In the genomic region with DNA sequence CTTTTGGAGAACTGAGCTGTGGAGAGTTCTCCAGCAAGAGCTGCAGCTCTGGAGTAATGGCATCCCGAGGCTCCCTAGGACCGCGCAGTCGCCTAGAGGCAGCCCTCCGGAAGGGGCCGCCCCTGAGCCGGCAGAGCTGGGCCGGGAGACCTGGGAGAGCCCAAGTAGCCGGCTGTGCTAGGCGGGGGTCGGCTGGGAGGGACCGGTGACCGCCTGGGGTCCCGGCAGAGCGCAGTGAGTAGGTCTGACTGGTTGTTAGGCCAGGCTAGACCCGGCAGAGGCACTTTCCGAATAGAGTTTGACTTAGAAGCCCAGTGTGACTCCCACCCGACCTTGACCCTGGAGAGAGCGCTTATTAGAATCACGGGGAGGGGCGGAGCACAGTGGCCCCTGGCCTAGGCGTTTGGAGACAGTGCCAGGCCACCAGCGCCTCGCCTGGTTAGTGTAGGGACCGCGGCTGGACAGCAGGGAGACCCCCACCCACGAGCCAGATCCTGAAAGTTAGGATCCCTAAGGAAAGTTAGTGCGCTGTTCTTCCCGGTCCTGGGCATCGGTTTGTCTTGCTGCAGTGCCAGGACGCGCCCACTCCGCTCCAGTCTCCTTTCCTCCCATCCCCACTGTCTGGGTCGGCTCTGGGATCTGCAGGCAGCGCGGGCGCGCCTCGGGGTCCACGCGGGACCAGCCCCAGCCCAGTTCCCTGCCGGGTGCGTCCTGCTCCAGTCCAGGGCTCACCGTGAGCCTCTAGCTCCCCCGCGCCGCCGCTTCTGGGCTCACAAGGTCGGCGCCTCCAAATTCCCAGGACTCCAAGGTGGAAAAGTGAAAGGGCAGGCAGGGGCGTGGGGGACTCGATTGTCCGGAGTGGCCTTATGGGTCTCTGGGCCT, we compare ENCODE assay signal across 8 mouse cellular contexts. TPM values are rescaled to one million over a fixed set of nuclear protein-coding genes. Genes with fewer than 3 reads are reported as not detected.
DNase-seq lines count a peak whose midpoint lies in the region; ATAC-seq and TF ChIP-seq lines count a peak whose summit lies in the region.

A gene (minus strand): TSS at position 70 of the 882 bp plus-strand sequence.

- H3K36me3 ChIP-seq in embryonic facial prominence, embryonic 10.5 days (replicated peaks) = no peaks in the 10 kb centered on the region
- no peaks in the 10 kb centered on the region for H3K36me3 ChIP-seq in intestine, embryonic 16.5 days (ENCODE audit: control insufficient read depth, insufficient read depth, low read length)
- no peaks in the 10 kb centered on the region for H3K36me3 ChIP-seq in midbrain, embryonic 10.5 days
- H3K36me3 ChIP-seq in spleen, adult 2 months (ENCODE audit: control insufficient read depth, insufficient read depth, low read length) = no peaks in the 10 kb centered on the region; the same call in 1 of the 2 replicates

- peaks cover 24% of the 10 kb centered on the region for H3K4me1 ChIP-seq in embryonic facial prominence, embryonic 10.5 days
- H3K4me1 ChIP-seq in intestine, embryonic 16.5 days (ENCODE audit: control insufficient read depth, insufficient read depth, low read length) = peaks cover 16% of the 10 kb centered on the region
- peaks cover 24% of the 10 kb centered on the region for H3K4me1 ChIP-seq in midbrain, embryonic 10.5 days
- H3K4me1 ChIP-seq in spleen, adult 2 months (ENCODE audit: control insufficient read depth, insufficient read depth, insufficient read length) = peaks cover 8% of the 10 kb centered on the region

- ATAC-seq in granulocyte monocyte progenitor cell, adult 5-6 weeks (replicated peaks; ENCODE audit: poor library complexity, severe bottlenecking) = peak; percentile 78
- ATAC-seq in intestine, embryonic 16.5 days = peak; percentile 95

- intact Hi-C loops in left cerebral cortex, postnatal 4 days (cut with DNase I) = no loop called here

- H3K9ac ChIP-seq in intestine, embryonic 16.5 days (ENCODE audit: low read depth, low read length) = peak within 1 kb of the TSS; percentile 75

- peak within 1 kb of the TSS; percentile 90 for H3K4me2 ChIP-seq in intestine, embryonic 16.5 days (ENCODE audit: low read depth, low read length)

- no peaks in the 10 kb centered on the region for H3K9me3 ChIP-seq in embryonic facial prominence, embryonic 10.5 days
- H3K9me3 ChIP-seq in intestine, embryonic 16.5 days (ENCODE audit: control insufficient read depth, low read length) = no peaks in the 10 kb centered on the region
- no peaks in the 10 kb centered on the region for H3K9me3 ChIP-seq in midbrain, embryonic 10.5 days (replicated peaks)

- no peak for TF ChIP-seq CTCF in spleen, adult 2 months (IDR thresholded peaks at IDR 0.05; ENCODE audit: extremely low read depth, insufficient read depth, insufficient read length, insufficient replicate concordance)

- peaks cover 51% of the 10 kb centered on the region for H3K27me3 ChIP-seq in embryonic facial prominence, embryonic 10.5 days (replicated peaks; ENCODE audit: low read depth, poor library complexity, severe bottlenecking)
- peaks cover 5% of the 10 kb centered on the region for H3K27me3 ChIP-seq in intestine, embryonic 16.5 days (replicated peaks; ENCODE audit: control insufficient read depth, insufficient read depth, low read length)
- H3K27me3 ChIP-seq in midbrain, embryonic 10.5 days (ENCODE audit: low read depth, poor library complexity, severe bottlenecking) = peaks cover 54% of the 10 kb centered on the region
- peaks cover 5% of the 10 kb centered on the region for H3K27me3 ChIP-seq in spleen, adult 2 months (ENCODE audit: control insufficient read depth, insufficient read depth, low read length)

- peak; percentile 74 for DNase-seq in adrenal gland, adult 8-10 months
- peak; percentile 90 for DNase-seq in embryonic facial prominence, embryonic 10.5 days (ENCODE audit: low spot score)
- peak; percentile 70 for DNase-seq in left cerebral cortex, postnatal 4 days
- DNase-seq in midbrain, embryonic 10.5 days (ENCODE audit: low spot score) = peak; percentile 85
- DNase-seq in spleen, adult 2 months (ENCODE audit: low read depth in 1 of 2, low spot score in 2 of 2) = peak in 1 of 2 experiments; percentile 45
- DNase-seq in natural killer cell, adult 2 months (ENCODE audit: low spot score in 2 of 2) = no peak

- peak within 1 kb of the TSS; percentile 72 for H3K4me3 ChIP-seq in embryonic facial prominence, embryonic 10.5 days
- peak within 1 kb of the TSS; percentile 57 for H3K4me3 ChIP-seq in intestine, embryonic 16.5 days (ENCODE audit: low read length)
- H3K4me3 ChIP-seq in midbrain, embryonic 10.5 days = peak within 1 kb of the TSS; percentile 72
- peak within 1 kb of the TSS; percentile 47 for H3K4me3 ChIP-seq in spleen, adult 2 months (ENCODE audit: extremely low read depth, insufficient read depth, insufficient read length)

- whole genome bisulfite sequencing in embryonic facial prominence, embryonic 10.5 days = under 1% methylated on average over 53 of the region's 53 CpGs
- under 1% methylated on average over 53 of the region's 53 CpGs for WGBS in intestine, embryonic 16.5 days
- WGBS in midbrain, embryonic 10.5 days = under 1% methylated on average over 53 of the region's 53 CpGs
- WGBS in spleen, adult 2 months = 13% methylated on average over 53 of the region's 53 CpGs

- peak within 1 kb of the TSS; percentile 84 for H3K27ac ChIP-seq in embryonic facial prominence, embryonic 10.5 days (replicated peaks)
- H3K27ac ChIP-seq in intestine, embryonic 16.5 days (ENCODE audit: low read length) = peak within 1 kb of the TSS; percentile 65; the same call in 1 of the 2 replicates
- peak within 1 kb of the TSS; percentile 84 for H3K27ac ChIP-seq in midbrain, embryonic 10.5 days (replicated peaks)
- H3K27ac ChIP-seq in spleen, adult 2 months (ENCODE audit: insufficient read depth, low read length) = peak within 1 kb of the TSS; percentile 55

- TF ChIP-seq POLR2A in spleen, adult 2 months (IDR thresholded peaks at IDR 0.05; ENCODE audit: low read depth, low read length) = no peak

RNA-seq across cellular contexts. Expression of the gene that starts here (rescaled TPM):
- 1 to 10 TPM; 2.9 to 3.9 (median 3.5) TPM for total RNA-seq in adrenal gland, adult 8-10 months (2022)
- polyA plus RNA-seq in embryonic facial prominence, embryonic 10.5 days (2016; fragmentation: Nextera tagmentation; extraction: Ambion mirVana) = 1.9 and 2.1 TPM in 2 replicates
- total RNA-seq in granulocyte monocyte progenitor cell, adult 5-6 weeks (2014; fragmentation: Nextera tagmentation) = 1.1 TPM in 1 of 2 replicates, not detected in the other
- not detected in 2 replicates for total RNA-seq in granulocyte monocyte progenitor cell, adult 5-6 weeks (2017)
- 1.4 and 2.1 TPM in 2 replicates for polyA plus RNA-seq in intestine, embryonic 16.5 days (2015; fragmentation: Nextera tagmentation; extraction: Ambion mirVana)
- 1 to 10 TPM in 1 of 2 experiments, under 1 TPM in 1; 0.46 to 1.0 TPM for total RNA-seq in left cerebral cortex, postnatal 4 days (2021)
- polyA plus RNA-seq in midbrain, embryonic 10.5 days (2016; fragmentation: Nextera tagmentation; extraction: Ambion mirVana) = 1.5 and 1.8 TPM in 2 replicates
- 0.46 and 0.83 TPM in 2 replicates for polyA plus RNA-seq in spleen, adult 2 months (2012; rRNA removed)

Comparison
In these comparisons a context has a peak if more than half of its experiments do, and no peak if none do; other contexts are left out.
1. DNase-seq: peak in adrenal gland, adult 8-10 months (single experiment), embryonic facial prominence, embryonic 10.5 days (single experiment), left cerebral cortex, postnatal 4 days (single experiment) and midbrain, embryonic 10.5 days (single experiment); none in natural killer cell, adult 2 months (0 of 2).
2. Peak in every context shown above with its lines, with median percentiles within 50 percentile points of each other: H3K27ac ChIP-seq and H3K4me3 ChIP-seq.